Mouse (Mus musculus) stomach, postnatal 0 days (tissue): ENCODE measurements at regions not wholly inside any gene's neighbourhood (a gene's known extent, or its start where the extent isn't known, plus 50 kb on each side); places are given as distances from the start of the nearest gene placed in this dataset.

Experiments
- CTCF ChIP-seq: IDR thresholded peaks from 2 replicates; pipeline ENCODE4 v1.5.1; 2016; ENCODE audit warnings: antibody characterized with exemption, low read depth, mild to moderate bottlenecking, moderate library complexity
- EP300 ChIP-seq: optimal IDR thresholded peaks from 2 replicates; pipeline ENCODE3; 2016; ENCODE audit warnings: antibody characterized with exemption

- TF ChIP-seq CTCF: no peak
- TF ChIP-seq EP300: no peak
Observed at GRCm38 (mm10) chr4:87570470-87570891, 340.2 kb upstream of the Slc24a2 start.
